Mouse (Mus musculus): ENCODE data around the gene Uap1. TPM values are rescaled to one million over a fixed set of nuclear protein-coding genes. Genes with fewer than 3 reads are reported as not detected.

The Uap1 gene
- 66.6 and 67.0 TPM in 2 replicates for polyA plus RNA-seq (2014; fragmentation: Nextera tagmentation; extraction: Ambion mirVana)

GRCm38 (mm10) chr1:170174814-170175332 is at the start of gene Uap1:
Gene Uap1, minus strand, starts transcription at chr1:170174957.
- DNase-seq (ENCODE audit: low spot score): peak; percentile 98
- WGBS: under 1% methylated on average over 48 of the region's 52 CpGs
- H3K27ac ChIP-seq (replicated peaks; ENCODE audit: low read depth, low read length): peak within 1 kb of the TSS; percentile 38; the same call in 1 of the 2 replicates
- no peaks in the 10 kb centered on the region for H3K4me1 ChIP-seq (ENCODE audit: control insufficient read depth, insufficient read depth, low read length)
- no peaks in the 10 kb centered on the region for H3K36me3 ChIP-seq (ENCODE audit: control insufficient read depth, insufficient read depth, low read length)
- H3K4me3 ChIP-seq (ENCODE audit: low read depth, low read length): peak within 1 kb of the TSS; percentile 87
- no peaks in the 10 kb centered on the region for H3K27me3 ChIP-seq (ENCODE audit: control insufficient read depth, insufficient read depth, low read length)
- peak; percentile 99 for ATAC-seq (ENCODE audit: insufficient number of reproducible peaks, low FRiP score, low TSS enrichment, low read depth)
- H3K9me3 ChIP-seq (ENCODE audit: control insufficient read depth, low read length): no peaks in the 10 kb centered on the region
- peak within 1 kb of the TSS; percentile 69 for H3K4me2 ChIP-seq (ENCODE audit: low read depth, severe bottlenecking)
- peak within 1 kb of the TSS; percentile 71 for H3K9ac ChIP-seq (ENCODE audit: low read length)

- WGBS: 79% methylated on average over 2 of the region's 2 CpGs
- DNase-seq (ENCODE audit: low spot score) (no peak), ATAC-seq (ENCODE audit: insufficient number of reproducible peaks, low FRiP score, low TSS enrichment, low read depth) (no peak)
- Histone ChIP-seq H3K27ac (replicated peaks; ENCODE audit: low read depth, low read length) (no peak overlapping the region), H3K4me3 (ENCODE audit: low read depth, low read length) (no peak overlapping the region), H3K27me3 (ENCODE audit: control insufficient read depth, insufficient read depth, low read length) (no peaks in the 10 kb centered on the region), H3K9me3 (ENCODE audit: control insufficient read depth, low read length) (no peaks in the 10 kb centered on the region), H3K4me1 (ENCODE audit: control insufficient read depth, insufficient read depth, low read length) (no peaks in the 10 kb centered on the region), H3K9ac (ENCODE audit: low read length) (no peak overlapping the region), H3K4me2 (ENCODE audit: low read depth, severe bottlenecking) (no peak overlapping the region), H3K36me3 (ENCODE audit: control insufficient read depth, insufficient read depth, low read length) (no peaks in the 10 kb centered on the region)
Measured at GRCm38 (mm10) chr1:170223276-170223675, 48.5 kb upstream of the Uap1 start.

- no peak overlapping the region for H3K9ac ChIP-seq (ENCODE audit: low read length)
- ATAC-seq (ENCODE audit: insufficient number of reproducible peaks, low FRiP score, low TSS enrichment, low read depth) (no peak), DNase-seq (ENCODE audit: low spot score) (no peak)
- H3K9me3 ChIP-seq (ENCODE audit: control insufficient read depth, low read length): no peaks in the 10 kb centered on the region
- no peak overlapping the region for H3K4me3 ChIP-seq (ENCODE audit: low read depth, low read length)
- no peaks in the 10 kb centered on the region for H3K36me3 ChIP-seq (ENCODE audit: control insufficient read depth, insufficient read depth, low read length)
- H3K4me2 ChIP-seq (ENCODE audit: low read depth, severe bottlenecking): no peak overlapping the region
- H3K4me1 ChIP-seq (ENCODE audit: control insufficient read depth, insufficient read depth, low read length): no peaks in the 10 kb centered on the region
- no peak overlapping the region for H3K27ac ChIP-seq (replicated peaks; ENCODE audit: low read depth, low read length)
- no peaks in the 10 kb centered on the region for H3K27me3 ChIP-seq (ENCODE audit: control insufficient read depth, insufficient read depth, low read length)
Measured at GRCm38 (mm10) chr1:170220351-170220750, 45.6 kb upstream of the Uap1 start.

- 81% methylated on average over 6 of the region's 6 CpGs for WGBS
- H3K4me1 ChIP-seq (ENCODE audit: control insufficient read depth, insufficient read depth, low read length): no peaks in the 10 kb centered on the region
- H3K9ac ChIP-seq (ENCODE audit: low read length): no peak overlapping the region
- no peaks in the 10 kb centered on the region for H3K36me3 ChIP-seq (ENCODE audit: control insufficient read depth, insufficient read depth, low read length)
- ATAC-seq (ENCODE audit: insufficient number of reproducible peaks, low FRiP score, low TSS enrichment, low read depth): no peak
- no peak overlapping the region for H3K27ac ChIP-seq (replicated peaks; ENCODE audit: low read depth, low read length)
- no peaks in the 10 kb centered on the region for H3K9me3 ChIP-seq (ENCODE audit: control insufficient read depth, low read length)
- H3K4me3 ChIP-seq (ENCODE audit: low read depth, low read length): no peak overlapping the region
- no peaks in the 10 kb centered on the region for H3K27me3 ChIP-seq (ENCODE audit: control insufficient read depth, insufficient read depth, low read length)
- no peak for DNase-seq (ENCODE audit: low spot score)
- no peak overlapping the region for H3K4me2 ChIP-seq (ENCODE audit: low read depth, severe bottlenecking)
Measured at GRCm38 (mm10) chr1:170218091-170218884, 43.5 kb upstream of the Uap1 start.

- Histone ChIP-seq H3K27me3 (ENCODE audit: control insufficient read depth, insufficient read depth, low read length) (no peaks in the 10 kb centered on the region), H3K4me3 (ENCODE audit: low read depth, low read length) (peak overlapping the region; percentile 88), H3K4me2 (ENCODE audit: low read depth, severe bottlenecking) (no peak overlapping the region), H3K9ac (ENCODE audit: low read length) (no peak overlapping the region), H3K27ac (replicated peaks; ENCODE audit: low read depth, low read length) (no peak overlapping the region), H3K4me1 (ENCODE audit: control insufficient read depth, insufficient read depth, low read length) (no peaks in the 10 kb centered on the region), H3K36me3 (ENCODE audit: control insufficient read depth, insufficient read depth, low read length) (no peaks in the 10 kb centered on the region), H3K9me3 (ENCODE audit: control insufficient read depth, low read length) (no peaks in the 10 kb centered on the region)
- WGBS: 82% methylated on average over 3 of the region's 3 CpGs
- DNase-seq (ENCODE audit: low spot score) (no peak), ATAC-seq (ENCODE audit: insufficient number of reproducible peaks, low FRiP score, low TSS enrichment, low read depth) (no peak)
Measured at GRCm38 (mm10) chr1:170215590-170215989, 40.8 kb upstream of the Uap1 start.

GRCm38 (mm10) chr1:170214757-170215522 is 40.2 kb upstream of the Uap1 start, which contains the start of gene Uhmk1:
Gene Uhmk1, minus strand, starts transcription at chr1:170215397.
- Histone ChIP-seq H3K4me1 (ENCODE audit: control insufficient read depth, insufficient read depth, low read length) (no peaks in the 10 kb centered on the region), H3K9ac (ENCODE audit: low read length) (peak within 1 kb of the TSS; percentile 95), H3K27ac (replicated peaks; ENCODE audit: low read depth, low read length) (0 out of 2 replicates have a peak within 1 kb of the TSS, but pooled peaks have one; percentile 62), H3K4me2 (ENCODE audit: low read depth, severe bottlenecking) (peak within 1 kb of the TSS; percentile 71), H3K27me3 (ENCODE audit: control insufficient read depth, insufficient read depth, low read length) (no peaks in the 10 kb centered on the region), H3K36me3 (ENCODE audit: control insufficient read depth, insufficient read depth, low read length) (no peaks in the 10 kb centered on the region), H3K9me3 (ENCODE audit: control insufficient read depth, low read length) (no peaks in the 10 kb centered on the region), H3K4me3 (ENCODE audit: low read depth, low read length) (peak within 1 kb of the TSS; percentile 88)
- peak; percentile 94 for ATAC-seq (ENCODE audit: insufficient number of reproducible peaks, low FRiP score, low TSS enrichment, low read depth)
- WGBS: under 1% methylated on average over 66 of the region's 70 CpGs
- DNase-seq (ENCODE audit: low spot score): peak; percentile 92

GRCm38 (mm10) chr1:170214383-170214756 is 39.6 kb upstream of the Uap1 start:
- H3K27me3 ChIP-seq (ENCODE audit: control insufficient read depth, insufficient read depth, low read length): no peaks in the 10 kb centered on the region
- peak overlapping the region; percentile 88 for H3K4me3 ChIP-seq (ENCODE audit: low read depth, low read length)
- no peaks in the 10 kb centered on the region for H3K36me3 ChIP-seq (ENCODE audit: control insufficient read depth, insufficient read depth, low read length)
- peak overlapping the region; percentile 71 for H3K4me2 ChIP-seq (ENCODE audit: low read depth, severe bottlenecking)
- H3K9me3 ChIP-seq (ENCODE audit: control insufficient read depth, low read length): no peaks in the 10 kb centered on the region
- H3K27ac ChIP-seq (replicated peaks; ENCODE audit: low read depth, low read length): no peak overlapping the region
- no peaks in the 10 kb centered on the region for H3K4me1 ChIP-seq (ENCODE audit: control insufficient read depth, insufficient read depth, low read length)
- ATAC-seq (ENCODE audit: insufficient number of reproducible peaks, low FRiP score, low TSS enrichment, low read depth): no peak
- WGBS: 42% methylated on average over 7 of the region's 7 CpGs
- no peak for DNase-seq (ENCODE audit: low spot score)
- H3K9ac ChIP-seq (ENCODE audit: low read length): peak overlapping the region; percentile 95

- no peak for DNase-seq (ENCODE audit: low spot score)
- no peak overlapping the region for H3K4me2 ChIP-seq (ENCODE audit: low read depth, severe bottlenecking)
- no peaks in the 10 kb centered on the region for H3K27me3 ChIP-seq (ENCODE audit: control insufficient read depth, insufficient read depth, low read length)
Measured at GRCm38 (mm10) chr1:170213181-170213879, 38.6 kb upstream of the Uap1 start.

More at GRCm38 (mm10) chr1:170213181-170213879, 38.6 kb upstream of the Uap1 start:
- 91% methylated on average over 10 of the region's 10 CpGs for WGBS
- no peaks in the 10 kb centered on the region for H3K9me3 ChIP-seq (ENCODE audit: control insufficient read depth, low read length)
- no peak for ATAC-seq (ENCODE audit: insufficient number of reproducible peaks, low FRiP score, low TSS enrichment, low read depth)
- H3K27ac ChIP-seq (replicated peaks; ENCODE audit: low read depth, low read length): no peak overlapping the region
- no peak overlapping the region for H3K9ac ChIP-seq (ENCODE audit: low read length)
- no peak overlapping the region for H3K4me3 ChIP-seq (ENCODE audit: low read depth, low read length)
- no peaks in the 10 kb centered on the region for H3K4me1 ChIP-seq (ENCODE audit: control insufficient read depth, insufficient read depth, low read length)
- H3K36me3 ChIP-seq (ENCODE audit: control insufficient read depth, insufficient read depth, low read length): peaks cover under 1% of the 10 kb centered on the region; the same call in 1 of the 2 replicates
